Mouse (Mus musculus): ENCODE measurements around the gene Taldo1. TPM values are rescaled to one million over a fixed set of nuclear protein-coding genes. Genes with fewer than 3 reads are reported as not detected.

Gene Taldo1
- polyA plus RNA-seq, 1 experiment = 259 TPM

GRCm38 (mm10) chr7:141411667-141412066, 19.7 kb downstream of the Taldo1 start:
- Histone ChIP-seq H3K36me3 (ENCODE audit: control insufficient read depth, insufficient read depth) (no peaks in the 10 kb centered on the region), H3ac (ENCODE audit: control insufficient read depth, insufficient read length) (no peak overlapping the region), H3K4me2 (ENCODE audit: low read depth) (no peak overlapping the region), H3K4me3 (no peak overlapping the region), H3K79me2 (ENCODE audit: control insufficient read depth, insufficient read depth) (no peaks in the 10 kb centered on the region), H3K27me3 (ENCODE audit: control insufficient read depth, insufficient read depth, insufficient read length) (no peaks in the 10 kb centered on the region)
- TF ChIP-seq MYOG (IDR thresholded peaks at IDR 0.05; ENCODE audit: control insufficient read depth in 1 of 3, insufficient read depth in 1 of 3, insufficient read length in 2 of 3, low read depth in 2 of 3) (no peak), USF1 (IDR thresholded peaks at IDR 0.05; ENCODE audit: low read depth) (no peak), POLR2AphosphoS2 (IDR thresholded peaks at IDR 0.05; ENCODE audit: insufficient read length, low read depth) (no peak), MYOD1 (IDR thresholded peaks at IDR 0.05; ENCODE audit: control insufficient read depth in 1 of 3, insufficient read length in 2 of 3, low read depth in 2 of 3) (no peak), REST (IDR thresholded peaks at IDR 0.05; ENCODE audit: insufficient read depth, insufficient read length) (no peak), MAX (IDR thresholded peaks at IDR 0.05; ENCODE audit: low read depth) (no peak), E2F4 (IDR thresholded peaks at IDR 0.05; ENCODE audit: insufficient read depth) (no peak), TCF3 (IDR thresholded peaks at IDR 0.05; ENCODE audit: insufficient read length, low read depth) (no peak), SRF (IDR thresholded peaks at IDR 0.05; ENCODE audit: control insufficient read depth, insufficient read length, low read depth) (no peak), TCF12 (IDR thresholded peaks at IDR 0.05; ENCODE audit: insufficient read depth, poor library complexity, severe bottlenecking) (no peak), CEBPB (IDR thresholded peaks at IDR 0.05; ENCODE audit: insufficient read depth, poor library complexity, severe bottlenecking) (no peak), POLR2A (IDR thresholded peaks at IDR 0.05; ENCODE audit: insufficient read length, low read depth) (no peak)

- Histone ChIP-seq H3K4me3 (peak overlapping the region; percentile 69), H3K4me2 (ENCODE audit: low read depth) (peak overlapping the region; percentile 86), H3K27me3 (ENCODE audit: control insufficient read depth, insufficient read depth, insufficient read length) (no peaks in the 10 kb centered on the region), H3K79me2 (ENCODE audit: control insufficient read depth, insufficient read depth) (no peaks in the 10 kb centered on the region), H3K36me3 (ENCODE audit: control insufficient read depth, insufficient read depth) (no peaks in the 10 kb centered on the region), H3ac (ENCODE audit: control insufficient read depth, insufficient read length) (peak overlapping the region; percentile 16)
- no peak for TF ChIP-seq MAX (IDR thresholded peaks at IDR 0.05; ENCODE audit: low read depth)
- no peak for TF ChIP-seq USF1 (IDR thresholded peaks at IDR 0.05; ENCODE audit: low read depth)
- no peak for TF ChIP-seq TCF3 (IDR thresholded peaks at IDR 0.05; ENCODE audit: insufficient read length, low read depth)
- no peak for TF ChIP-seq REST (IDR thresholded peaks at IDR 0.05; ENCODE audit: insufficient read depth, insufficient read length)
- TF ChIP-seq CEBPB (IDR thresholded peaks at IDR 0.05; ENCODE audit: insufficient read depth, poor library complexity, severe bottlenecking) = no peak
- no peak for TF ChIP-seq MYOD1 (IDR thresholded peaks at IDR 0.05; ENCODE audit: control insufficient read depth in 1 of 3, insufficient read length in 2 of 3, low read depth in 2 of 3)
- no peak for TF ChIP-seq POLR2AphosphoS2 (IDR thresholded peaks at IDR 0.05; ENCODE audit: insufficient read length, low read depth)
- TF ChIP-seq SRF (IDR thresholded peaks at IDR 0.05; ENCODE audit: control insufficient read depth, insufficient read length, low read depth) = no peak
- TF ChIP-seq MYOG (IDR thresholded peaks at IDR 0.05; ENCODE audit: control insufficient read depth in 1 of 3, insufficient read depth in 1 of 3, insufficient read length in 2 of 3, low read depth in 2 of 3) = no peak
- TF ChIP-seq POLR2A (IDR thresholded peaks at IDR 0.05; ENCODE audit: insufficient read length, low read depth) = no peak
- no peak for TF ChIP-seq TCF12 (IDR thresholded peaks at IDR 0.05; ENCODE audit: insufficient read depth, poor library complexity, severe bottlenecking)
- TF ChIP-seq E2F4 (IDR thresholded peaks at IDR 0.05; ENCODE audit: insufficient read depth) = no peak
Observed at GRCm38 (mm10) chr7:141413331-141413730, 21.3 kb downstream of the Taldo1 start.

GRCm38 (mm10) chr7:141413809-141414584, 22.0 kb downstream of the Taldo1 start, which contains the start of gene Gatd1:
TSS of gene Gatd1 (minus strand) at chr7:141414136.
- peak within 1 kb of the TSS; percentile 16 for H3ac ChIP-seq (ENCODE audit: control insufficient read depth, insufficient read length)

GRCm38 (mm10) chr7:141416144-141416841, 24.3 kb downstream of the Taldo1 start:
- Histone ChIP-seq H3ac (ENCODE audit: control insufficient read depth, insufficient read length) (no peak overlapping the region), H3K4me2 (ENCODE audit: low read depth) (no peak overlapping the region), H3K79me2 (ENCODE audit: control insufficient read depth, insufficient read depth) (no peaks in the 10 kb centered on the region), H3K4me3 (no peak overlapping the region), H3K36me3 (ENCODE audit: control insufficient read depth, insufficient read depth) (no peaks in the 10 kb centered on the region), H3K27me3 (ENCODE audit: control insufficient read depth, insufficient read depth, insufficient read length) (no peaks in the 10 kb centered on the region)
- TF ChIP-seq POLR2A (IDR thresholded peaks at IDR 0.05; ENCODE audit: insufficient read length, low read depth) = no peak
- TF ChIP-seq REST (IDR thresholded peaks at IDR 0.05; ENCODE audit: insufficient read depth, insufficient read length) = no peak
- no peak for TF ChIP-seq USF1 (IDR thresholded peaks at IDR 0.05; ENCODE audit: low read depth)

More at GRCm38 (mm10) chr7:141413809-141414584, 22.0 kb downstream of the Taldo1 start, which contains the start of gene Gatd1:
- Histone ChIP-seq H3K4me2 (ENCODE audit: low read depth) (peak within 1 kb of the TSS; percentile 94), H3K4me3 (peak within 1 kb of the TSS; percentile 69), H3K36me3 (ENCODE audit: control insufficient read depth, insufficient read depth) (no peaks in the 10 kb centered on the region), H3K27me3 (ENCODE audit: control insufficient read depth, insufficient read depth, insufficient read length) (no peaks in the 10 kb centered on the region), H3K79me2 (ENCODE audit: control insufficient read depth, insufficient read depth) (no peaks in the 10 kb centered on the region)
- TF ChIP-seq TCF12 (IDR thresholded peaks at IDR 0.05; ENCODE audit: insufficient read depth, poor library complexity, severe bottlenecking) = no peak
- no peak for TF ChIP-seq CEBPB (IDR thresholded peaks at IDR 0.05; ENCODE audit: insufficient read depth, poor library complexity, severe bottlenecking)
- no peak for TF ChIP-seq USF1 (IDR thresholded peaks at IDR 0.05; ENCODE audit: low read depth)
- no peak for TF ChIP-seq SRF (IDR thresholded peaks at IDR 0.05; ENCODE audit: control insufficient read depth, insufficient read length, low read depth)
- TF ChIP-seq TCF3 (IDR thresholded peaks at IDR 0.05; ENCODE audit: insufficient read length, low read depth) = no peak
- TF ChIP-seq POLR2AphosphoS2 (IDR thresholded peaks at IDR 0.05; ENCODE audit: insufficient read length, low read depth) = peak; percentile 90
- peak; percentile 96 for TF ChIP-seq POLR2A (IDR thresholded peaks at IDR 0.05; ENCODE audit: insufficient read length, low read depth)
- TF ChIP-seq MYOD1 (IDR thresholded peaks at IDR 0.05; ENCODE audit: control insufficient read depth in 1 of 3, insufficient read length in 2 of 3, low read depth in 2 of 3) = peak in 1 of 3 experiments; percentile 47
- TF ChIP-seq MAX (IDR thresholded peaks at IDR 0.05; ENCODE audit: low read depth) = no peak
- TF ChIP-seq E2F4 (IDR thresholded peaks at IDR 0.05; ENCODE audit: insufficient read depth) = no peak
- no peak for TF ChIP-seq MYOG (IDR thresholded peaks at IDR 0.05; ENCODE audit: control insufficient read depth in 1 of 3, insufficient read depth in 1 of 3, insufficient read length in 2 of 3, low read depth in 2 of 3)
- TF ChIP-seq REST (IDR thresholded peaks at IDR 0.05; ENCODE audit: insufficient read depth, insufficient read length) = peak; percentile 21

Measured in myocyte (in vitro differentiated cells).